Mouse (Mus musculus) gastrocnemius, postnatal 4 days (tissue): Measurements from ENCODE around the gene Rln3. TPM values are rescaled to one million over a fixed set of nuclear protein-coding genes. Genes with fewer than 3 reads are reported as not detected.

ENCODE experiments used
- DNase-seq, 2 experiments: peaks; one replicate each; pipeline ENCODE4 v3.0.0; 2021 to 2022; ENCODE audit warnings: low spot score in 2 of 2, mixed read lengths in 2 of 2
- long read RNA-seq, 2 experiments: library from polyadenylated mRNA; stranded (forward); transcript quantifications; one replicate each; pipeline ENCODE4 v2.0.0; 2021
- total RNA-seq, 2 experiments: library from RNA; stranded (reverse); gene quantifications; 2 replicates each; pipeline ENCODE4 v1.2.3; 2021

Rln3 gene
- not detected for total RNA-seq
- long read RNA-seq, experiment 1 = 0 reads
- long read RNA-seq, experiment 2 = 0 reads

DNA sequence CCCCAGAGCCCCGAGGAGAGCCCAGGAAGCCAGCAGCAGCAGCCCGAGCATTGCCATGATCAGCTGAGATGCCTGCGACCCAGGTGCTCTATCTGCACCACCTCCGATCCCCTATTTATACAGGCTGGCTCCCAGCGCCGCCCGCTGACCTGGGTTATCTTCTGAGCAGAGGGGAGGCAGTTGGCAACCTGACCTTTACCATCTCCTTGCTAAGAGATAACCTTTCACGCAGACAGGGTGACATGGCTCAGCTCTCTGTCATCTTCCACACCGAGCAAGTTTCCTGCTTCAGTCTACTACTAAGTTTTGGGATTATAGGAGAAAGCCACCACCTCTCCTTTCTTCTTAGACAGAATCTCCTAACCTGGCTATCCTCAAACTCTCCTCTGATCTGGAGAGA is at the start of gene Rln3:
Gene Rln3 (minus strand): TSS at position 101 of the 400 bp plus-strand sequence.
- DNase-seq = no peak

DNA sequence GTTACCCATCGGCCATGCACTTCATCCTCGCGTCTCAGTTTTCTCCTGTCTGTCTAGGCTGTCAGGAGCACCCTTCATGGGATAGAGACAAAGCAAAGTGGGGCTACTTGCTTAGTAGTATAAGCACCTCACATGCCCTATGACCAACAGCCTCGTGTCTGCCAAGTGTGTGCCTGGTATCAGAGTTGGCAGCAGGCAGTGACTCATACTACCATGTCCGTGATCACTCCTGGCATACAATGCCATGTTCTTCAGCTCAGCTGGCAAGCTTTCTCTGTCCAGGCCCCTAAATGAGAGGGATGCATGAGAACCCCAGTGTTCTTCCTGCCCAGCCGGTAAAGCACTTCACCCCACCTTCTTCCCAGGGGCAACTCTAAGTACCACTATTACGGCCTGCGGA is 45.8 kb upstream of the Rln3 start:
- no peak for DNase-seq

DNA sequence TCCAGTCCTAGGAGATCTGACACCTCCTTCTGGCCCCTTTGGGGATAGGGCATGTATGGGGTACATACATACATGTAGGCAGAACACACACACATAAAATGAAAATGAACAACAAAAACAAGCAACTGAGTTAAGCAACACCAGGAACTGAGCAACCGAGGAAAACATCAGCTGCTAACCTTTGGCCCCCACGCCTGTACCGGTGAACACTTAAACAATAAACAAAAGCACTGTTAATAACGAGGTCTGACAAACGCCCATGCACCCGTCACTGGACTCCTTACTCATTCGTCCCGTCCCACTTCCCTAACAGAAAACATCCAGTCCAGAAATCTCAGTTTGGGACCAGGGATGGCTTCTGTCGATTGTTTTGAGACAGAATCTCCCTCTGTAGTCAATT is 44.5 kb upstream of the Rln3 start:
- DNase-seq = no peak

DNA sequence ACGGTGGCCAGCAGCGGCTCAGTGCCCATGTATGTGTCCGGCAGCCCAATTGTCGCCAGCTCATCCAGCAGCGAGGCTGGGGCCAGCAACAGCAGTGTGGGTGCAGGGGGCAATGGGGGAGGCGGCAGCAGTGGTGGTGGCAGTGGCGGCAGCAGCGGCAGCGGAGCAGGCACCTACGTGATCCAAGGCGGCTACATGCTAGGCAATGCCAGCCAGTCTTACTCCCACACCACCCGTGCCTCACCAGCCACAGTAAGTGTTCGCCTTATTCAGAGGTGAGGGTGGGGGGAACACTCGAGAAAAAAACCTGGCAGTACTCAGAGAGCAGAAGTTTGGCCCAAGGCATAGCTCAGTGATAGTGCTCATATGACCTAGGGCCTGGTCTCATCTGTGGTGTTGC is 43.0 kb upstream of the Rln3 start:
- DNase-seq = no peak

DNA sequence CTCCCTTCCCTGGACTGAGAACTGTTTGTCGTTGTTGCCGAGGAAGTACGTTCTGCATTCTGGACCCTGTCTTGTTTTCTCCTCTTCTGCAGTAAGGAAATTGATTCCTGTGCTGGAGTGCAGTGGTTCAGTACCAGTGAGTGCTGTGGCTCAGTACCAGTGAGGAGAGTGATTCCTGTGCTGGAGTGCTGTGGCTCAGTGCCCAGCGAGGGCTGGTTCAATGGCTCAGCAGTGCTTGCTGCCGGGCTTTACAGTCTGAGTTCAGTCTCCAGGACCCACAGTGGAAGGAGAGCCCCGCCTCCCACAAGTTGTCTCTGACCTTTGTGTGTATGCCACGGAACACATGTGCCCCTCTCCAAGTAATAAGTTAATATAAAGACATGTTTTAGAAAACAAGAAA is 42.4 kb upstream of the Rln3 start:
- no peak for DNase-seq

DNA sequence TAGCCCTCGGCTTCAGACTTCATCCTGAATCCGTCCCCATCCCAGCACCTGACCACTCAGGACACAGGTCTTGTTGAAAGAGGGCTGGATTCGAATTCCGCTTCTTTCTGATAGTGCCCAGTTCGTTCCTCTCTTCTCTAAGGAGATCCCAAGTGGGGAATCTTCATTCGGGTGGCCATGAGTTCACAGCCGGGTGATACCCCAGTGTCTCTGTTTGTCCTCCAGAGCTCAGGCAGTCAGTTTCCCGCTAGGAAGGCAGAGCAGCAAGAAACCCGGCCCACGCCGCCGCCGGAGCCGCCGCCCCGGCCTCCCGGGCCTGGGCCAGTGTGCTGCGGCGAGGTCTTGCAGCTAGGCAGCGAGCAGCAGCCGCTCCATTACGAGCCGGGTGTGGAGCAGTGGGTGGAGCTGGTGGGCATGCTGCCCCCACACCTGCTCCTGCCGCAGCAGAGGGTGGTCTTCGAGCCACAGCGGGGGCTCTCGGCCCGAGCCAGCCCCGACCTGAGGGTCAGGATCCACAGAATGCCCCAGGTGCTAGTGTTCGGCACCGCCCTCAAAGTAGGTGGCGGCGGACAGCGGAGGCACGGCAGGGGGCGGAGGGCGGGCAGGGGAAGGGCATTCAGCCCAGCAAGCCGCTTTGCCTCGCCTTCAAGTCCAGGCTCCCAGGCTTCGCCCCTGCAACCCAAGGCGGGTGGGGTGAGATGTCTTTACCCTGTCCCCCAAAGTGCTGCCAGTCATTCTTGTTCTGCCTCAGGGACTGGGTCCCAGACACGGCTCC is 39.7 kb upstream of the Rln3 start:
- no peak for DNase-seq

DNA sequence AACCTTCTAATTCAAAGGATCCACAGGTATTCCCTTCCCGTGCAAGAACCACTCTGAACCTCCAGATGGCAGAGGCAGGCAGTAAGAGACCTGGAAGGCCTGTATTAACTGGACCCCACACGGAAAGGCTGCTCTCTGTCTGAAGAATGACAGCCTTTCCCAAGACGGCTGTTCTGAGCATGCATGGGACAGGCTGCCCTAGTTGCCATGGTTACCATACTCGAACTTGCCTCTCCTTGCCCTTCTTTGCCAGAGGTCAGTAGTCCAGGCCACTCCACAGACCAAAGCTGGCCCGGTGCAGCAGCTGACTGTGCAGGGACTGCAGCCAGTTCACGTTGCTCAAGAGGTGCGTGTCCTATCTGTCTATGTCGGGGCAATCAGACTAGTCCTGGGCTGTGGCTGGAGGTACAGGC is 39.0 kb upstream of the Rln3 start:
- no peak for DNase-seq

DNA sequence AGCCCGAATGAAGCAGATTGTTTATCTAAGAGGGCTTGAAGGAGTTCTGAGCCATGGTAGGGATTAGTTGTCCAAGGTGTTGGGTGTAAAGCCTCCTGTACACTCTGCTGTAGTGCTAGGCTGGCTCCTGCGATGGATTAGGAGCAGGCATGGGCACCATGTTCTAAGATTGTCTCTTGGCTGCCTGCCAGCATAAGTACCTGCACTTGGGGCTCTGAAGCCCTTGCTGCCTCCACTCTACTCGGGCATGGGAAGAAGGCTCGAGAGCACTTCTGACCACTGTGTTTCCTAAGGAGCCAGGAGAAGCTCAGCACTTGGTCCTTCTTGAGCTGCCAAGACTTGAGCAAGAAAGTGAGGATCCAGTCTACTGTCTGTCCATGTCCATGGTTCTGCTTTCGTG is 34.4 kb upstream of the Rln3 start:
- no peak for DNase-seq

DNA sequence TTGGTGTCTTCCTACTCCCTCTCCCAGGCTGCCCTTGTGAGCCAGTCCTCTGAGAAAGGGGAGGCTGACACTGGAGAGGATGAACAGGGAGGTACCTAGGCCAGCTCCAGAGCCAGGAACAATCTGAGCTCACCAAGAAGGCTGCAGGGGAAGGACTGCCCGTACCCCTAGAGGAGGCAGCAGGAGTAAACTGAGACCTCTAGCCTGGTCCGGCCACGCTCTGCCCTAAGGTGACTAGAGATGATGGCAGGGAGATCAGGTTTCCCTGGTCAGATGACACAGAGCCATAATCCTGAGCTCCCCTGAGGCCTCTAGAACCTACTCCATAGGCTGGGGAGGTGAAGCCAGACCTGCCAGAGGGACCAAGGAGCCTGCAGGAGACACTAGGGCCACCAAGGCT is 32.0 kb upstream of the Rln3 start:
- DNase-seq = no peak

DNA sequence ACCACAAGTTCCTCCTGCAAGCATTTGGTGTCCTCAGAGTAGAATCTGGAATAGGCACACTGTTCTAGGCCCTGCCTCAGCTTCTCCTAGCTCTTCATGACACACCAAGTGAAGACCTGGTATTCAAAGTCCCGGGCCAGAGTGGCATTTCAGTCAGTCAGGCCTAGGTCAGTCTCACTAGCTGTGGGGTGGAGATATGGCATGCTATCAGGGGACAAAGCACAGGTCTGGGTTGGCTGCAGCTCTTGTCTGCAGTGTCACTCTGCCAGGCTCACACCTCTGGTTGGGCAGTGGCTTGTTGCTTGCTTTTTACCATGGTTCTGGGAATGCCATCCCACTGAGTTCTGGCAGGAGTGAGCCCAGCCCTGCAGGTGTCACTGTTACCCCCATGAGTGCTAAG is 31.6 kb upstream of the Rln3 start:
- no peak for DNase-seq

DNA sequence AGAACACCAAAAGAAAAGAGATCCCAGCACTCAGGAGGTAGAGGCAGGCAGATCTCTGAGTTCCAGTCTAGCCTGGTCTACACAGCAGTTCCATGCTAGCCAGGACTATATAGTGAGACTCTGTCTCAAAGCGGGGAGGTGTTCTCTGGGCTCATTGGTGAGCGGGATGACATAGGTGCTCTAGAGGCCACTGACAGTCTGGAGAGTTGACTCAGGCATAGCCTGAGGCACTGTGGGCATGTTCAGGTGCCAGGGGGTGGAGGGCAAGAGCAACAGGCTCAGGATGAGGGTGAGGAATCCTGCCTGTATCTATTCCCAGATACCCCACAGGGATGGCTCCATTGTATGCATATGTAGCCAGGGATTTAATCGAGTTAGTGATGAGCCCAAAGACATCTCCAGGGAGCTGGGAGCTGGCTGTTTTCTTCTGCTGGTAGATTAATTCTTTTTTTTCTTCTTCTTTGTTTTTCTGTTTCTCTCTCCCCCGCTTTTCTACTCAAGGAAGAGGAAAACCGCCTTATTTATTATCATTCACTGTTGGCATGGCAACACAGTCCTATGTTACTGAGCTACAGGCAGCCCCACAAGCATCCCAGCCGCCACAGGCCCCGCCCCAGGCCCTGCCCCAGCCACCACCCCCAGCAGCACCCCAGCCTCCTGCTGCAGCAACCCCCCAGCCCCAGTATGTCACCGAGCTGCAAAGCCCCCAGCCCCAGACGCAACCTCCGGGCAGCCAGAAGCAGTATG is 28.6 kb upstream of the Rln3 start:
- no peak for DNase-seq

DNA sequence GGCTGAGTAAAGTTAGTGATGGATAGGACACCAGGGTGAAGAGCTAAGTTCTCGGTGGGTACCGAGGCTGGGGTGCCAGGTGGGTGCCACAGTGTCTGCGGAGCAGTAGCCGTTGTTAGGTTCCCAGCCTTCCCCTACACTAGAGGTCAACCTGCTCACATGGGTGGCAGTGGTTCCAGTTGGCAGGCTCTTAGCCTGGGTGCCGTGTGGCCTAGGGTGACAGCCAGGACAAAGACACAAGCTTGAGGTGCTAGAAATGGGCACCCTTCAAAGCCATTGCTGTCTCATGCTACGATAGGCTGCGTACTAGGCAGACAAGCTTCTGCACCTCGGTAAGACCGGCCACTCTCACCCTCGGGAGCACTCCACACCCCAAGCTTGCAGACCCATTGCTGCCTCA is 27.5 kb upstream of the Rln3 start:
- DNase-seq = no peak

DNA sequence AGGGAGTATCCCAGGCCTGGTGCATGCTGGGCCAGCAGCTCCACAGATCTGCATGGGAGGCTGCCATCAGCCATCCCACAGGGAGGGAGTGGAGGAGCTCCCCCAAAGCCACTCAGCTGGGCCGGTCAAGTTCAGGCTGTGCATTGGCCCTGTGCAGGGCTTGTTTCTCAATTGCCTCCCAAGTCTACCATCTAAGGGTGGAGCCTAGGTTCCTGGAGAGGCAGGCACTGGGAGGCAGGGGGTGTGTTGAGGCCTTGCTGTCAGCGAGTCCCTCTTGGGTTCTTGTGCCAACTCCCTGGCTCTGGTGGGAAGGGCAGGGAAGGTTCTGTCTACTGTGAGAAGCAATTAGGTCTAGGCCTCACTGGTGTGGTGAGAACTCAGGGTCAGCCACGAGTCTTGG is 27.1 kb upstream of the Rln3 start:
- DNase-seq = no peak

DNA sequence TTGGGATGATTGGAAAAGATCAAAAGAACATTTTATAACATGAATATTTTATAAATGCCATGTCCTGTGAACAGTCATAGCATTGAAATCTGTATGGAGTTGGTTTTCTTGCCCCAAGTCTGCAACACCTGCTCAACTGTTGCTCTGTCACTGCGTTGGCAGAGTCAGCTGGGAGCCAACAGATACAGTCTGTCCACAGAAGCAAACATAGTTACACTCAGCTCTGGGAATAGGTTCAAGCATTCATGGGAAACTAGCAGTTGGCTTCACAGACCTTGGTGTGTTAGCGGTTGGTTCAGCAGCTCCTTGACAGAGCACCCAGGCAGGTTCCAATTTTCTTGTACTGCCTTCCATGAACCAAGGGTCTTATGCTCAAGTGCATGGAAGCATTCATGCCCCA is 25.9 kb upstream of the Rln3 start:
- DNase-seq = no peak

DNA sequence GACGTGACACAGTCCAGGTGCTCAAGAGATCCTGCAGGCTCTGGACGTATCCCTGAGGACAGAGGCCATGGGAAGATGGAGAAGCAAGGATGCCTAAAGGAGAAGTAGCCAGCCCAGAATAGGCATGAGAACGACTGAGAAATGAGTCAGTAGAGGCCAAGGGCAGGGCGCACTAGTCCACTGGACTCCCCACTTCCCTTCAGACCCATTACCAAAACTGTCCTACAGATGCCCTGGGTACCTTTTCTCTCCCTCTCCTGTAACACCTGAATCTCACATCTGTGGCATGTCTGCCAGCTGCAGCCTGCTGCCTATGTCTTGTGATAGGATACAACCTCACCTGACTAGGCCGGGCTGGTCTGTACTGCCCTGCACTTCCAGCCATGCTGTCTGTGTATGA is 25.4 kb upstream of the Rln3 start:
- DNase-seq = no peak

DNA sequence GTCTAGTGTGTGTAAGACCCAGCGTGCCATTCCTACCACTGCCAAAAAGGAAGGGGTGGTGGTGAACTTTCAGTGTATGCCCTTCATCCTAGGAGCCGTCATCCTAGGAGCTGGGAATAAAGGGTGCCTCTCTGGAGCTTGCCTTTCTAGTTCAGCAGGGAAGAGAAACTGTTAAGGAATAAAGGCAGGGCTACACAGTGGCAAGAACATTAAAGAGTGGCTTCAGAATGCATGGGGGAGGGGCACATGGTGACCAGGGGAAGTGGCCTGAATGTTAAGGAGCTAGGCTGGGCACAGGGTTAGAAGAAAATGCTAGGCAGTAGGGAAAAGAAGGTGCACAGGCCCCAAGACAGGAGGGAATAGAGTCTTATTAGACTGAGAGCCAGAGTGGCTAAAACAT is 24.9 kb upstream of the Rln3 start:
- no peak for DNase-seq

DNA sequence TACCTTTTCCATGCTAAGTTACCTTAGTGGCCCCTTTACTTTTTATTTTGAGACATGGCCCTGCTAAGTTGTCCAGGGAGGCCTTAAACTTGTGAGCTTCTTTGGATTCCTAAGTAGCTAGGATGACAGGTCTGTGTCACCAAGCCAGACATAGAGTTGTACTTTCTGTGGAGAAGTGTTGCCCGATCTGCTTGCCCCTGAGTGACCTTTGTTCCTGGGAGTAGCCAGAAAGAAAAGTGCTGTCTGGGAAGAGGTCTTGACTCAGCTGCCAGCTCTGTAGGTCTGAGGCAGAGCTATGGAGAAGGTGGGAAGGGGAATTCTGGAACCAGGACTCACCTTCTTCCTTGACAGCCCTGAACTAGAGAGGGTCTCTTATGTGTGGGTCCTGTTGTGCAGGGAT is 24.4 kb upstream of the Rln3 start:
- no peak for DNase-seq

DNA sequence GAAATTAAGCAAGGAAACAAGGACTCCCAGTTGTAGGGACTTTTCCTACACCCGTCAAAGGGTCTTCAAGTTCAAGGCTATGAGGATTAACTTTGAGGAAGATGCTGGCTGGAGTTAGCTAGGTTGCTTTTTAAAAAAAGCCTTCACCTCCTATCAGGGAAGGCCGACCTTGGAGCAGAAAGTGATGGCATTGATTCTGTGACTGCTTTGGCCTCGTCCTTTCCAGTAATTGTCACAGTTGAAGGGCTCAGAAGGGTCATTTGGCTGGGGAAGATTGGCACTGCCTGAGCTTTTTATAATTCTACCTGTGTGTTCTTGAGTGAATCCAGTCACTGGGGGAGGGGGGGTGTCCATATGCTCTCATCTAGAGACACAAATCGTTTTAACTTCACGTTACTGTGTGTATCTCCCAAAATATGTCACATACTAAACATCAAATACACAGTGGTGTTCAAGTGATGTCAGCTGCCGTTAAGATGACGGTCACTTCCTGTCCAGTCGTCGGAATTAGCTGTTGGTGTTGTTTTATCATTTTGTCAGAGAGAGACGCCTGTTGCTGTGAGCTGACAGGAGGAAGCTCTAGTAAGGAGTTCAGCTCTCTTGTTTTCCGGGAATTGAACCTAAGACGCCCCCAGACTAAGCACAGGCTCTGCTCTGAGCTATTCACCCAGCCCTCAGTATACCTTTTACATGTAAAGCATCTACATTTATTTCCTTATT is 23.7 kb upstream of the Rln3 start:
- DNase-seq = no peak

DNA sequence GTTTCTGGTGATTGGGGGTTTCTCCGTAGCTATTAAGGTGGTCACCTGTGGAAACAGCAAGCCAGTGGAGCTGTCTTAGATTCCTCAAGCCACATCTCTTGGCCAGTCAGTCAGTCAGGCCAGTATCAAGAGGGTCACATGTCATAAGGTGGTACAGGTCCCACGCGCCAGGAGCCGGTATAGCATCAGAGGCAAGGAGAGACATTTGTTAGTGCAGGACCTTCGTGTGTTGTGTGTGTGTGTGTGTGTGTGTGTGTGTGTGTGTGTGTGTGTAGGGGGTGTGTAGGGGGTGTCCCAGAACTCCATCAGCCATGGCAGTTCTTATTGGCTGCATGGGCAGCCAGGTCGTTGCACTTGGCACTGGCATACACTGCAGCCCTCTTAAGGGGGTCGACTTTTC is 23.1 kb upstream of the Rln3 start:
- no peak for DNase-seq

DNA sequence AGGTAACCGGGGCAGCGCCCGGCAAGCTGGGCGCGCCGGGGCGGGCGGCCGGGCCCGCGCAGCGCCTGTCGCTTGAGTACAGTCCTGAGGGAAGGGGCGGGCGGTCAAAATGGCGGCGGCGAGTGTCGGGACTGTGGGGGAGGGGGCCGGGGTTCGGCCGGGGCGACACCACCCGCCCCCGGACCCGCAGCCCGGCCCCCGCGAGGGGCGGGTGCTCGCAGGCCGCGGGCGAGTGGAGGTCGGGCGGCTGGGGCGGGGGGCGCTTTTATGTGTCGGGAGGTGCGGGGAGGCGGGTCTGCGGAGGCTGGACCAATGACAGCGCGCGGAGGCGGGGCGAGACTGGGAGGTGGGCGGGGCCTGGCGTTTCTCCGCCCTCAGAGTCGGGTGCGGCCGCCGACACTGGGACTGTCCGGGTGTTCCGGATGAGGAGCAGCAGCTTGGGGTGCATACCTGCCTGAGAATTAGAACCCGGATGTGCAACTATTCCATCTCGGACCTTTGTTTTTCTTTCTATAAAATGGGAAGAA is 22.3 kb upstream of the Rln3 start:
- DNase-seq = peak; percentile 96 to 98

DNA sequence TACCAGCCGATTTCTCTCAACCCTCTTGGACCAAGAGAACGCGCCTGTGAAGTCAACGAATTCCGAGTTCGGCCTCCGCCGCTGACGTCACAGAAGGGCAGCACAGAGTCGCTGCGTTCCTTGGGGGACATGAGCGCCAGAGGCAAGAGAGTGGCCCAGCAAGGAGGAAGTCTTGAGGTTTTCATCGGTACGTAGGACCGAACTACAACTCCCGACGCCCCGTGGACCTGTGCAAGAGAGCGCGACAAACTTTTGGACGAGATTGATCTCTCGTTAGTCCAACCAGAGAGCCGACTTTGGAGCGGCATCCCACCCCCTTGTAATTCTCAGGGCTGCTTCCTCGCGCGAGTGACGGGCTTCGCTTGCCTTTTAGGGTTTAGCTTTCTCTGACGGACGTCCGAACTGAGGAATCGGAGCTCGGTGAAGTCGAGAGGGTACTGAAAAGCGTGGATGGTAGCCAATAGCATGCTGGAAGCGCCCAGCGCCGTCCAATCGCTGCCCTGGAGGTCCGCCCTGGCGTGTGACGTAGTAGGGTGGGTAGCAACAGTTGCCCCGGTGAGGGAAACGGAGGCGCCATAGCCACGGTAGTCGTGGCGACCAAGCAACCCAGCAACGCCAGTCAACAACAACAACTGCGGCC is 21.6 kb upstream of the Rln3 start, which contains the start of gene Rfx1:
Gene Rfx1 (plus strand): TSS at position 544 of the 640 bp plus-strand sequence.
- peak; percentile 98 to 99 for DNase-seq
